9 mouse cellular contexts compared by ENCODE assay signal in genomic region chr9:75001611-75002204, GRCm38 (mm10). TPM values are rescaled to one million over a fixed set of nuclear protein-coding genes. Genes with fewer than 3 reads are reported as not detected.
A peak's percentile ranks its signal among the peaks of the same experiment; 100 is the strongest.
DNase-seq lines count a peak whose midpoint lies in the region; ATAC-seq lines count a peak whose summit lies in the region.
"Had no signal": no experiment of that assay in that cellular context is flagged by ENCODE, and none has a peak within 500 bp of the region (broad histone marks: within the 10 kb centered on the region; RNA-seq: fewer than 3 reads in every experiment).

No protein-coding gene starts in this region.

- H3K27me3 ChIP-seq in hindbrain, embryonic 16.5 days (replicated peaks; ENCODE audit: control insufficient read depth, insufficient read depth, low read length) = no peaks in the 10 kb centered on the region
- no peaks in the 10 kb centered on the region for H3K27me3 ChIP-seq in hindbrain, embryonic 13.5 days
- H3K27me3 ChIP-seq in liver, embryonic 12.5 days (replicated peaks) = no peaks in the 10 kb centered on the region
- H3K27me3 ChIP-seq: embryonic facial prominence, embryonic 12.5 days had no signal

- peak; percentile 67 for DNase-seq in Muller cell, postnatal 12 days (ENCODE audit: inconsistent ontology term)
- DNase-seq in cerebellum, adult 18-20 months = peak; percentile 67 to 69
- peak; percentile 79 to 82 for DNase-seq in heart, postnatal 10 days
- no peak for DNase-seq in embryo, embryonic 9.5 days (ENCODE audit: extremely low spot score)

- peaks cover 6% of the 10 kb centered on the region for H3K36me3 ChIP-seq in hindbrain, embryonic 16.5 days (ENCODE audit: control insufficient read depth, insufficient read depth, low read length)
- H3K36me3 ChIP-seq in hindbrain, embryonic 13.5 days = peaks cover 18% of the 10 kb centered on the region
- H3K36me3 ChIP-seq in liver, embryonic 12.5 days = no peaks in the 10 kb centered on the region

- H3K27ac ChIP-seq in hindbrain, embryonic 16.5 days (ENCODE audit: low read depth, low read length) = peak overlapping the region; percentile 29; the same call in 1 of the 2 replicates
- H3K27ac ChIP-seq in hindbrain, embryonic 13.5 days = no peak overlapping the region
- no peak overlapping the region for H3K27ac ChIP-seq in liver, embryonic 12.5 days
- H3K27ac ChIP-seq: embryonic facial prominence, embryonic 12.5 days had no signal

- 62% methylated on average over 5 of the region's 5 CpGs for WGBS in hindbrain, embryonic 16.5 days
- 85% methylated on average over 5 of the region's 5 CpGs for WGBS in hindbrain, embryonic 13.5 days
- 62% methylated on average over 5 of the region's 5 CpGs for WGBS in liver, embryonic 12.5 days (ENCODE audit: insufficient replicate concordance)

- no peaks in the 10 kb centered on the region; the same call in 1 of the 2 replicates for H3K4me1 ChIP-seq in hindbrain, embryonic 16.5 days (ENCODE audit: control insufficient read depth, insufficient read depth, low read depth, low read length)
- H3K4me1 ChIP-seq in hindbrain, embryonic 13.5 days (replicated peaks) = no peaks in the 10 kb centered on the region; the same call in 1 of the 2 replicates
- no peaks in the 10 kb centered on the region for H3K4me1 ChIP-seq in liver, embryonic 12.5 days
- H3K4me1 ChIP-seq: embryonic facial prominence, embryonic 12.5 days had no signal

- no peak overlapping the region for H3K4me2 ChIP-seq in hindbrain, embryonic 16.5 days (ENCODE audit: low read length)
- H3K4me2 ChIP-seq in hindbrain, embryonic 13.5 days = no peak overlapping the region
- no peak overlapping the region for H3K4me2 ChIP-seq in liver, embryonic 12.5 days
- H3K4me2 ChIP-seq: embryonic facial prominence, embryonic 12.5 days had no signal

- ATAC-seq in hindbrain, embryonic 16.5 days = peak; percentile 65; the same call in 1 of the 2 replicates
- ATAC-seq in hindbrain, embryonic 13.5 days (ENCODE audit: low FRiP score) = no peak
- ATAC-seq in megakaryocyte progenitor cell, adult 5-6 weeks (replicated peaks; ENCODE audit: poor library complexity) = no peak
- no peak for ATAC-seq in liver, embryonic 12.5 days

- H3K4me3 ChIP-seq in hindbrain, embryonic 16.5 days (ENCODE audit: low read length) = no peak overlapping the region
- no peak overlapping the region for H3K4me3 ChIP-seq in hindbrain, embryonic 13.5 days
- H3K4me3 ChIP-seq in liver, embryonic 12.5 days = no peak overlapping the region
- H3K4me3 ChIP-seq: embryonic facial prominence, embryonic 12.5 days had no signal

- H3K9me3 ChIP-seq in hindbrain, embryonic 16.5 days (ENCODE audit: control insufficient read depth, low read length) = no peaks in the 10 kb centered on the region
- no peaks in the 10 kb centered on the region for H3K9me3 ChIP-seq in hindbrain, embryonic 13.5 days
- H3K9me3 ChIP-seq in liver, embryonic 12.5 days (replicated peaks) = no peaks in the 10 kb centered on the region
- H3K9me3 ChIP-seq: embryonic facial prominence, embryonic 12.5 days had no signal

- intact Hi-C loops in heart, postnatal 10 days (cut with DNase I) = no loop called here

- no peak overlapping the region for H3K9ac ChIP-seq in hindbrain, embryonic 16.5 days (ENCODE audit: low read depth, low read length)
- no peak overlapping the region for H3K9ac ChIP-seq in hindbrain, embryonic 13.5 days
- H3K9ac ChIP-seq in liver, embryonic 12.5 days = no peak overlapping the region
- H3K9ac ChIP-seq: embryonic facial prominence, embryonic 12.5 days had no signal

RNA-seq across cellular contexts. Expression of gene Arpp19, which starts 35.7 kb away (rescaled TPM):
- 197 and 208 TPM in 2 replicates for polyA plus RNA-seq in hindbrain, embryonic 16.5 days (2015; fragmentation: Nextera tagmentation; extraction: Ambion mirVana)
- polyA plus RNA-seq in hindbrain, embryonic 13.5 days (2015; fragmentation: Nextera tagmentation; extraction: Ambion mirVana) = 247 and 248 TPM in 2 replicates
- total RNA-seq in heart, postnatal 10 days (2021) = 100 to 1,000 TPM; 157 to 163 TPM
- total RNA-seq in megakaryocyte progenitor cell, adult 5-6 weeks (2015) = 132 and 179 TPM in 2 replicates
- total RNA-seq in megakaryocyte progenitor cell, adult 5-6 weeks (2017) = 136 and 149 TPM in 2 replicates
- polyA plus RNA-seq in liver, embryonic 12.5 days (2016; fragmentation: Nextera tagmentation; extraction: Ambion mirVana) = 232 and 236 TPM in 2 replicates

RNA-seq across cellular contexts. Expression of gene Fam214a, which starts 49.0 kb away (rescaled TPM):
- 20.5 and 22.3 TPM in 2 replicates for polyA plus RNA-seq in hindbrain, embryonic 16.5 days (2015; fragmentation: Nextera tagmentation; extraction: Ambion mirVana)
- polyA plus RNA-seq in hindbrain, embryonic 13.5 days (2015; fragmentation: Nextera tagmentation; extraction: Ambion mirVana) = 27.0 and 30.2 TPM in 2 replicates
- 10 to 100 TPM; 25.9 to 26.5 TPM for total RNA-seq in heart, postnatal 10 days (2021)
- 6.9 and 7.1 TPM in 2 replicates for total RNA-seq in megakaryocyte progenitor cell, adult 5-6 weeks (2015)
- total RNA-seq in megakaryocyte progenitor cell, adult 5-6 weeks (2017) = 6.6 and 7.1 TPM in 2 replicates
- polyA plus RNA-seq in liver, embryonic 12.5 days (2016; fragmentation: Nextera tagmentation; extraction: Ambion mirVana) = 1.8 and 2.6 TPM in 2 replicates
